Mouse (Mus musculus) induced T-regulatory cell, adult 2 months (primary cell): ENCODE measurements around the gene Mlh3.

Experiments
- DNase-seq: peaks from one replicate; pipeline ENCODE4 v3.0.0-alpha.2; 2012; ENCODE audit warnings: low read depth

The Mlh3 gene

GRCm38 (mm10) chr12:85280845-85281651, 10.6 kb upstream of the Mlh3 start:
- DNase-seq: peak; percentile 41

DNA sequence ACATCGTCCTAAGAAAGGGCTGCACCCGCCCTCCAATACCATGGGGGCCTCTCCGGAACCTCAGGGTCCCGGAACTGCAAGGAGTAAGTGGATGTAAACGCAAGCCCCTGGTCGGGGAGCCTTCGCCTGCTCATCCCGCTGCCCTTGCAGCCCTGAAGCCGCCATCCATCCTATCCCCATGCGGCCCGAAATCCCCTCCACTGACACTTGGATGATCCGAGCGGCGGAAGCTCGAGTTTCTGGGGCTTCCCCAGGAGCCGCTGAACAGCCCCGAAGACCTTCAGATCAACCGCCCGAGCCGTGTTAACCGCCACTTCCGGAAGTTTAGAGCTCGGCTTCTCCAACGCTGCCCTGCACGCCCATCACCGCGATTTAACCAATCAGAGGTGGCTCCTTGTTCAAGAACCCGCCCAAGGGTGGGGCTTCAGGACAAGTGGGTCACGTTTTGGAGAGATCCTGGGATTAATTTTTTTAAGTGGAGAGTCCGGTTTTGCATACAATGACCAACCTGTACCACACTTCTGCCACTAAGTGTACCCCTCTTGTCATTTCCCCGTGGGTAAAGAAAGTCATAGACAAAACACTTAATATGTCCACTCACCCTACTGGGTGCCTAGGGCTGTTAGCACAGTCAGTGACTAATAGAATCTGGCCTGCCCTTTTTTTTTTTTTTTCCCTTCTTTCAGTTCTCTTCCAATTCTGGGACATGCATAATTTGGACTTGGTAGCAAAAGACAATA, 9.9 kb upstream of the Mlh3 start:
- peak; percentile 99 for DNase-seq

GRCm38 (mm10) chr12:85279396-85280080, 9.1 kb upstream of the Mlh3 start:
- no peak for DNase-seq

- DNase-seq: peak; percentile 54
Measured at GRCm38 (mm10) chr12:85278919-85279318, 8.5 kb upstream of the Mlh3 start.

DNA sequence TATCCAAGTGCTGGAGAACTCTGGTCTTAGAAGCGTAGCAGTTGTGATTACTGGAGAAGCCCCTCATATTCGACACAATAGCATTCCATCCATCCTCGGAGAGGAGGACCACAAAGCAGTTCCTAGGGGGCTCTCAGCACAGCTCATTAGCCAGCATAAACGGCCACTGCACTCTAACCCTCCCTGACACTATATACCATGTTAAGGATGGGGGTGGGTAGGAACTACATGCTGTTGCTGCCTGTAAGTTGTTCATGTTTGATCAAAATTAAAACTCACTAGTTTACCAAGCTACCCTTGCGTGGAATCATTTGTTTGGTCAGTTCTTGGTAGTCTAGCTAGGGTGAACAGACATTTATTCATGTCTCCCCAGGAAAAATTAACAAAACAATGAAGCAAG, 5.9 kb upstream of the Mlh3 start:
- DNase-seq: no peak

- no peak for DNase-seq
Measured at GRCm38 (mm10) chr12:85273508-85273907, 3.1 kb upstream of the Mlh3 start.

GRCm38 (mm10) chr12:85271843-85272206, 1.4 kb upstream of the Mlh3 start:
- DNase-seq: no peak

DNA sequence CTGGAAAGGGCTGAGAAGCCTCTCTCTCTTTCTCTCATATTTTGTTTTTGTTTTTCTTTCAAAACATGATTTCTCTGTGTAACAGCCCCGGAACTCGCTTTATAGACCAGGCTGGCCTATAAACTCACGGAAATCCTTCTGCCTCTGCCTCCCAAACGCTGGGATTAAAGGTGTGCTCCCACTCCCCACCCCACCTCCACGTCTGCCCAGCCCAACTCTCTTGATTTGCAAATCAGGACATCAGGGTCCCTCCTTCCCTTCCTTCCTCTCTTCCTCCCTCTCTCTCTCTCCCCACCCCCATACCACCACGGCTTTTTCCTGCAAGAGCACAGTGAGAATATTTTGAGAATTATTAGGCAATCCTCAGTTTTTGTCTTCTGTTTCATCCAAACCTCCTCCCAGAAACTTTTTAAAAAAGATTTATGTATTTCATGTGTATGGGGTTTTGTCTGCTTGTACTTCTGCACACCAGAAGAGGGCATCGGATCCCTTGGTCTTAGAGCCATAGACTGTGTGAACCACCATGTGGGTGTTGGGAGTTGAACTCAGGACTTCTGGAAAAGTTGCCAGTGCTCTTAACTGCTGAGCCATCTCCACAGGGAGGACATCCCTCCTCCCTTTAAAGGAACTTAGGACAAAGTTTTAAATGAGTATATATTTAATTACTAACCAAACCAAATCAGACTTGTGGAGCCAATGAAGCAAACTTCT, 888 bp upstream of the Mlh3 start:
- DNase-seq: no peak

GRCm38 (mm10) chr12:85269821-85270220, 578 bp downstream of the Mlh3 start:
- DNase-seq: no peak

DNA sequence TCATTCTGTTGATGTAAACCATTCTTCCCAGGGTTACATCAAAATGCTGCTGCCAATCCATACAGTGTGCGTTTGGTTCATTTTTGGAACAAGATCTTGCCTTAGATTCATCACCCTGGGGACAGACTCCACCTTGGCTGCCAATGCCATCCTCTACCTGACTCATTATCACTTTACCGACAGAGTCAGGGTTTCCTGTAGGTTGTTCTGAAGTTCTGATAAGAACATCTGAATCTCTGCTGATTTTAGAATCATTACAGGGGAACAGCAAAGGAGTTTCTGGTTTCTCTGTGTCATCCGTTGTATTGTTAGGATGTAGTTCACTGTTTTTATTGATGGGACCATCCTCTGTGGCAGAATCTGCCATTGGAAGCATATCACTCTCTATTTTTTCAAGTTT, 4.2 kb downstream of the Mlh3 start:
- DNase-seq: no peak

DNA sequence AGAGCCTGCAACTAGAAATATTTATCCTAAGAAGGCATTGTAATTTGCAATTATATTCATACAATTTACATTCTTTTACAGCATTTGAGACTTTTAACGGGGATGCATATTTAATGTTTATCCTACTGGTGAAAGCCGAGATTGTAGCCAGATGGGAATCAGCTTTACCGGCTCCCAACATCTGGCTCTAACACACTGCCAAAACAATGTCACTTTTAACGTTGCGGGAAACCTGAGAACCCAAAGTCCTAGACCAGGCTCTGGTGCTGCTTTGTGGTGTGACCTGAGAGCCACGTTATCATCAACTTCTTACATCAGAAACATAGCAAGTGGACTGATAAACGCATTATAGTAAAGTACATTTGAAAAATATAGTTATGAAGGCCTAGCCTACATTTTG, 5.5 kb downstream of the Mlh3 start:
- DNase-seq: no peak

- DNase-seq: no peak
Measured at GRCm38 (mm10) chr12:85264531-85264930, 5.9 kb downstream of the Mlh3 start.

DNA sequence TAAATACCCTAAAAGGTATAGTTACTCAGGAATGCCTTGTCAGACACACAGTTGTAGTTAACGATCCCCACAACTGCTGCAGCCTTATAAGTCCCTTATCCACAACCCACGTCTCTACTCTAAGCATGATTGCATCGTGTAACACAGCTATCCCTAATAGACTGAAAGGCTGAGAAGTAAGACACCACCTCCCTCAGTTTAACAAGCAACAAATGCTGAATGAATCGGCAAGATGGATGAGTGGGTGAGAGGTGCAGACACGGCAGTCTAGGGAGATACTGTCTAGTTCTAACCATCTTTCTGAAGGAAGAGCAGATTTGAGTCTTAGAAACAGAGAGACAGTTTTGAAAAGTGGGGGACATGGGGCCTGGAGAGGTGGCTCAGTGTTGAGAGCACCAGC, 7.2 kb downstream of the Mlh3 start:
- DNase-seq: no peak

DNA sequence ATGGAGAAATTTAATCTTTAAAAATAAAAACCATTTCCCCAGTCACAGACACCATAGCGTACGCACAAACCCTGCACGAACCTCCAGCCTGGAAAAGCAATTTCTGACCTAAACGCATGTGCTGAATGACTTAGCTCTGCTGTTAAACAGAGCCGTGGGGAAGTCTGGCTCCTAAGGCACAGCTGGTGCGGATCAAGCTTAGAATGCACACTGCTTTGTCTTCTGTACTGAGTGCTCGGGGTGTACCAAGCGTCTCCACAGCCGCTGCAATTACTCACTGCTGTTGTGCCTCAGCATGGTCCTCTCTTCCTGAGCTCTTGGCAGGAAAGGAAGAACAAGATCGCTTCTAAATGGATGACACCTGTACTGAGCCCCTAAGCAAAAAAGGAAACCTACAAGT, 7.9 kb downstream of the Mlh3 start:
- DNase-seq: no peak

DNA sequence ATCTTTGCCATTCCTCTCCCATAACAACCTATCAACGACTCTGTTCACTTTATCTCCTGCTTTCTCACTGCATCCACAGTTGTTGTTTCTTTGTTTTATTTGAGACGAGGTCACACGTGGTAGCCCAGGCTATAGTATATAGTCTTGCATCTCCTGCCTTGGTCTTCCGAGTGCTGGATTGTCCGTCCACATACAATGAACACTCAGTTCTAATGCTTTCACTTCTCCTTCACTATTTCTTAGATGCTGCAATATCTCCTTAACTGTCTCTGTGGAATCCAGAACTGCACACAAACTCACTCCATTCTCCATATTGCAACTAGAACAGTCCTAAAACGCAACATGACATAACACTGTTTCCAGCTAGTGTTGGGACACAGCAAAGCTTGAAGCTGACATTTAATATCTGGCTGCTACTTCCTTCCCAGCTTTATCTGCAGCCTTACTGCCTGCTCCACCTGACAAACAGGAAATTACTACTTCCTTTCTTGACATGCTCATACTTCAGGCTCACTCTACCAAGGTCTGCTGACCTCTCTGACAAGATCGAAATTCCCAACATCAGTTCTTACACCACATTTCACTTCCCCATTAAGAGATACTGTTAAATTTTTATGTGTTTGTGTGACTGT, 13.3 kb downstream of the Mlh3 start:
- peak; percentile 54 for DNase-seq

DNA sequence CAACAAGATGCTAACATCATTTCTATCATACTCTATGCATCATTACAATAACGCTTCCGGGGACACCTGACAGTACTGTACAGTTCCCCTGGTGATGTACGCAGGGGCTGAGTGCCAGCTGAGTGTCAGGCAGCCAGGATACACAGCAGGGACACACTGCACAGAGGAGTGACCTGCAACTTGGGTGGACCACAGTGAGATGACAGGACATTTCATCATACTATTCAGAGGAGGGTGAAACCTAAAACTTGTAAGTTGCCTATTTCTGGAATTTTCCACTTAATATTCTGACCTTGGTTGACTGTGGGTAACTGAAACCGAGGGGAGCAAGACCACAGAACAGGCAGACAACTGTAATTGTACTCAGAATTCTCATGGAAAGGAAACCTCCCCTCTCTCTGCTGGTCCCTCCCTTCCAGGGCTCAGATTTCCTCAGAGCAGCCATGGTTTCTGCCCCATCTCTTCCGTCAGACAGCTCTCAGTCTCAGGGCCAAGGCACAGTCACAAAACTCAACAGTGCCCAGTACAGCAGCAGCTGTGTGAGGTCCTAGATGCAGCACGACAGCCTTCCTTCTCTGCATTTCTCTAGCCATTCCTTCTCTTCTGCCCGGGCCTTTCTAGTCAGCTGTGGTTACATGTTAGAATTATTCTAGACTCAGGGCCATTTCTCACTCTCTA, 14.2 kb downstream of the Mlh3 start:
- DNase-seq: no peak

- no peak for DNase-seq
Measured at GRCm38 (mm10) chr12:85252083-85252482, 18.3 kb downstream of the Mlh3 start.

GRCm38 (mm10) chr12:85237553-85237952, 32.8 kb downstream of the Mlh3 start:
- no peak for DNase-seq

- no peak for DNase-seq
Measured at GRCm38 (mm10) chr12:85233376-85234358, 36.7 kb downstream of the Mlh3 start.
